Mouse (Mus musculus): ENCODE measurements at regions not wholly inside any gene's neighbourhood (a gene's known extent, or its start where the extent isn't known, plus 50 kb on each side); places are given as distances from the start of the nearest gene placed in this dataset.

- no peaks in the 10 kb centered on the region for H3K36me3 ChIP-seq (ENCODE audit: control insufficient read depth, insufficient read depth, low read length)
- H3K9ac ChIP-seq (ENCODE audit: low read depth, low read length) = no peak overlapping the region
- H3K9me3 ChIP-seq (ENCODE audit: control insufficient read depth, low read length) = no peaks in the 10 kb centered on the region
- H3K4me2 ChIP-seq = peak overlapping the region; percentile 45
- H3K27ac ChIP-seq (ENCODE audit: low read depth, low read length) = no peak overlapping the region
- H3K4me1 ChIP-seq (replicated peaks; ENCODE audit: control insufficient read depth, insufficient read depth, low read length) = peaks cover 7% of the 10 kb centered on the region
- no peak overlapping the region; the same call in 1 of the 2 replicates for H3K4me3 ChIP-seq (ENCODE audit: low read depth, low read length)
- DNase-seq (ENCODE audit: low spot score) (no peak), ATAC-seq (replicated peaks; ENCODE audit: low FRiP score) (0 out of 2 replicates have a peak, but pooled peaks have one; percentile 45)
- WGBS = 2% methylated on average over 14 of the region's 14 CpGs
- peaks cover 5% of the 10 kb centered on the region; the same call in 1 of the 2 replicates for H3K27me3 ChIP-seq (replicated peaks; ENCODE audit: control insufficient read depth, insufficient read depth, low read length)
Observed at GRCm38 (mm10) chr10:66919953-66920760, 175.8 kb upstream of the Jmjd1c start.

- Histone ChIP-seq H3K9me3 (ENCODE audit: control insufficient read depth, low read length) (no peaks in the 10 kb centered on the region), H3K4me1 (replicated peaks; ENCODE audit: control insufficient read depth, insufficient read depth, low read length) (peaks cover 7% of the 10 kb centered on the region), H3K27me3 (replicated peaks; ENCODE audit: control insufficient read depth, insufficient read depth, low read length) (peaks cover 5% of the 10 kb centered on the region; the same call in 1 of the 2 replicates), H3K9ac (ENCODE audit: low read depth, low read length) (no peak overlapping the region), H3K27ac (ENCODE audit: low read depth, low read length) (peak overlapping the region; percentile 2; the same call in 1 of the 2 replicates), H3K36me3 (ENCODE audit: control insufficient read depth, insufficient read depth, low read length) (no peaks in the 10 kb centered on the region), H3K4me3 (ENCODE audit: low read depth, low read length) (no peak overlapping the region; the same call in 1 of the 2 replicates), H3K4me2 (peak overlapping the region; percentile 45)
- DNase-seq (ENCODE audit: low spot score) = no peak
- WGBS = 24% methylated on average over 27 of the region's 27 CpGs
- ATAC-seq (replicated peaks; ENCODE audit: low FRiP score) = peak; percentile 51
Observed at GRCm38 (mm10) chr10:66920761-66921684, 174.9 kb upstream of the Jmjd1c start.

DNA sequence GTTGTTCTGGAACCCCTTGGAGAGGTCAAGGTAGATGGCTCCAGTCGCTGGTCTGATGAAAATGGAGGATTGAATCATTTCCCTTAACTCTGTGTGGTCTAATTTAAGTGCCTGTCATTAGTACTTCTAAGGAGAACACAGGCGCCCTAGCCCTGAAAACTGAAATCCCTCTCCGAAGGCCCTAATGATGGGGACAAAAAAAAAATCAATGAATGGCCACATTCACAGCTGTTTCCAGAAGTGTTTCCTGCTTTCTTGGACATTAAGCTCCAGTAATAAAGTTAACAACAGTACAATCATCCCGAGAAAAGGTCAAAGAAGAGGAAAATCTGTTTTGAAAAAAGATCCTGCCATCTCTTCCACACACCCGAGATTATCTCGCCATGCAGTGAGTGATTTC lies 174.1 kb upstream of the Jmjd1c start:
- 44% methylated on average over 6 of the region's 6 CpGs for WGBS
- Histone ChIP-seq H3K36me3 (ENCODE audit: control insufficient read depth, insufficient read depth, low read length) (no peaks in the 10 kb centered on the region), H3K4me3 (ENCODE audit: low read depth, low read length) (no peak overlapping the region), H3K4me2 (no peak overlapping the region; the same call in 1 of the 2 replicates), H3K9me3 (ENCODE audit: control insufficient read depth, low read length) (no peaks in the 10 kb centered on the region), H3K27ac (ENCODE audit: low read depth, low read length) (no peak overlapping the region), H3K9ac (ENCODE audit: low read depth, low read length) (no peak overlapping the region), H3K4me1 (replicated peaks; ENCODE audit: control insufficient read depth, insufficient read depth, low read length) (peaks cover 7% of the 10 kb centered on the region), H3K27me3 (replicated peaks; ENCODE audit: control insufficient read depth, insufficient read depth, low read length) (peaks cover 5% of the 10 kb centered on the region; the same call in 1 of the 2 replicates)
- ATAC-seq (replicated peaks; ENCODE audit: low FRiP score) (no peak), DNase-seq (ENCODE audit: low spot score) (no peak)

GRCm38 (mm10) chr10:66922314-66922713 lies 173.6 kb upstream of the Jmjd1c start:
- H3K4me3 ChIP-seq (ENCODE audit: low read depth, low read length) = no peak overlapping the region
- no peaks in the 10 kb centered on the region for H3K36me3 ChIP-seq (ENCODE audit: control insufficient read depth, insufficient read depth, low read length)
- peaks cover 5% of the 10 kb centered on the region; the same call in 1 of the 2 replicates for H3K27me3 ChIP-seq (replicated peaks; ENCODE audit: control insufficient read depth, insufficient read depth, low read length)
- H3K9me3 ChIP-seq (ENCODE audit: control insufficient read depth, low read length) = no peaks in the 10 kb centered on the region
- DNase-seq (ENCODE audit: low spot score) = no peak
- no peak for ATAC-seq (replicated peaks; ENCODE audit: low FRiP score)
- no peak overlapping the region for H3K4me2 ChIP-seq
- no peak overlapping the region for H3K9ac ChIP-seq (ENCODE audit: low read depth, low read length)
- 33% methylated on average over 6 of the region's 6 CpGs for WGBS
- H3K4me1 ChIP-seq (replicated peaks; ENCODE audit: control insufficient read depth, insufficient read depth, low read length) = peaks cover 7% of the 10 kb centered on the region
- no peak overlapping the region for H3K27ac ChIP-seq (ENCODE audit: low read depth, low read length)

DNA sequence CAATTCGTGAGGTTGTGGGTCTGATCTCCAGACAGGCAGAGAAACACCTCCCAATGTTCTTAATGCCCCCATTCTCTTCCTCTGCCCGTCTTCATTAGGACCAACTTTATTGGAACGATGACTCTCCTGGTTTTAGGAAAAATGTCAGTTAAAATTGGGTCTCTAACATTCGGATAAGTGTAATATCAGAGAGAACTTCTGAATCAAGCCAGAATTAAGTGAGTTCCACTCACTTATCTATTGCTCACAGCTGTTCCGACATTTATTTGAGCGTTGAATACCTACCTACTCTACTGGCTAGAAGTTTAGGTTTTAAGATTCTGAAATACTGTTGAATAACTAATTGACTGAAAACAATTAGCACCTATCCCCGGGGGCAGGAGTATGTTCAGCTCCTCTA lies 172.0 kb upstream of the Jmjd1c start:
- H3K9ac ChIP-seq (ENCODE audit: low read depth, low read length) = no peak overlapping the region
- H3K36me3 ChIP-seq (ENCODE audit: control insufficient read depth, insufficient read depth, low read length) = no peaks in the 10 kb centered on the region
- no peaks in the 10 kb centered on the region for H3K9me3 ChIP-seq (ENCODE audit: control insufficient read depth, low read length)
- no peak overlapping the region for H3K27ac ChIP-seq (ENCODE audit: low read depth, low read length)
- no peak overlapping the region for H3K4me2 ChIP-seq
- ATAC-seq (replicated peaks; ENCODE audit: low FRiP score) = no peak
- peaks cover 5% of the 10 kb centered on the region; the same call in 1 of the 2 replicates for H3K27me3 ChIP-seq (replicated peaks; ENCODE audit: control insufficient read depth, insufficient read depth, low read length)
- DNase-seq (ENCODE audit: low spot score) = no peak
- H3K4me1 ChIP-seq (replicated peaks; ENCODE audit: control insufficient read depth, insufficient read depth, low read length) = peaks cover 7% of the 10 kb centered on the region
- WGBS = 76% methylated on average over 7 of the region's 7 CpGs
- H3K4me3 ChIP-seq (ENCODE audit: low read depth, low read length) = no peak overlapping the region

GRCm38 (mm10) chr10:66924418-66924817 lies 171.5 kb upstream of the Jmjd1c start:
- Histone ChIP-seq H3K4me2 (no peak overlapping the region), H3K4me1 (replicated peaks; ENCODE audit: control insufficient read depth, insufficient read depth, low read length) (peaks cover 7% of the 10 kb centered on the region), H3K9ac (ENCODE audit: low read depth, low read length) (no peak overlapping the region), H3K27ac (ENCODE audit: low read depth, low read length) (no peak overlapping the region), H3K27me3 (replicated peaks; ENCODE audit: control insufficient read depth, insufficient read depth, low read length) (peaks cover 5% of the 10 kb centered on the region; the same call in 1 of the 2 replicates), H3K36me3 (ENCODE audit: control insufficient read depth, insufficient read depth, low read length) (no peaks in the 10 kb centered on the region), H3K4me3 (ENCODE audit: low read depth, low read length) (no peak overlapping the region), H3K9me3 (ENCODE audit: control insufficient read depth, low read length) (no peaks in the 10 kb centered on the region)
- ATAC-seq (replicated peaks; ENCODE audit: low FRiP score) (no peak), DNase-seq (ENCODE audit: low spot score) (no peak)
- WGBS = 86% methylated on average over 16 of the region's 16 CpGs

DNA sequence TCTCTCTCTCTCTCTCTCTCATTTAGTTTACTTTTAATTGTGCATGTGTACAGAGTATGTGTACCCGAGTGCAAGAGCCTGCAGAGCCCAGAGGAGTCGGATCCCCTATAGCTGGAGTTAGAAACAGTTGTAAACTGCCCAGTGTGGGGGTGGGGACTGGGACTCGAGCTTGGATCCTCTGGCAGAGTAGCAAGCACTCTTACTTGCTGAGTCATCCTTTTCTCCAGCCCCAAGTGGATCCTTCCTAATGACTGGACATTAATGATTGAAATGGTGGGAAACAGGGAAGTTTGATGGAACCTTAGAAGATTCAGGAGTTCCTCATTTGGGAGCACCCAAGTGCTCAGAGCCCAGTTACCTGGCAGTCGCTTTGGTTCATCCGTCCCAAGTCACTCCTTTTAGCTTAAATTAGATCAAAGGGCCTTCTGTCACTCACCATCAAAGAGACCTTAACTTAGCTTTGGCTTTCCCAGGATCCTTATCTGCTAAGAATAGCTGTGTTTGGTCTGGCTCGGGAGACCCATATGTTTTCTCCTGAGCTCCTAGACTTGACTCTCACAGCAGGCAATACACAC lies 170.3 kb upstream of the Jmjd1c start:
- ATAC-seq (replicated peaks; ENCODE audit: low FRiP score) = no peak

GRCm38 (mm10) chr10:66927651-66928050 lies 168.3 kb upstream of the Jmjd1c start:
- no peaks in the 10 kb centered on the region for H3K4me1 ChIP-seq (replicated peaks; ENCODE audit: control insufficient read depth, insufficient read depth, low read length)
- no peak overlapping the region for H3K9ac ChIP-seq (ENCODE audit: low read depth, low read length)
- ATAC-seq (replicated peaks; ENCODE audit: low FRiP score) (no peak), DNase-seq (ENCODE audit: low spot score) (no peak)
- no peaks in the 10 kb centered on the region for H3K36me3 ChIP-seq (ENCODE audit: control insufficient read depth, insufficient read depth, low read length)
- 55% methylated on average over 2 of the region's 2 CpGs for WGBS
- no peaks in the 10 kb centered on the region for H3K9me3 ChIP-seq (ENCODE audit: control insufficient read depth, low read length)
- H3K4me3 ChIP-seq (ENCODE audit: low read depth, low read length) = no peak overlapping the region
- peaks cover 4% of the 10 kb centered on the region; the same call in 1 of the 2 replicates for H3K27me3 ChIP-seq (replicated peaks; ENCODE audit: control insufficient read depth, insufficient read depth, low read length)
- no peak overlapping the region for H3K27ac ChIP-seq (ENCODE audit: low read depth, low read length)
- H3K4me2 ChIP-seq = no peak overlapping the region

More for the DNA sequence above, 170.3 kb upstream of the Jmjd1c start:
- H3K4me3 ChIP-seq (ENCODE audit: low read depth, low read length) = no peak overlapping the region
- H3K36me3 ChIP-seq (ENCODE audit: control insufficient read depth, insufficient read depth, low read length) = no peaks in the 10 kb centered on the region
- H3K9me3 ChIP-seq (ENCODE audit: control insufficient read depth, low read length) = no peaks in the 10 kb centered on the region
- H3K4me2 ChIP-seq = no peak overlapping the region
- WGBS = 23% methylated on average over 6 of the region's 6 CpGs
- no peak overlapping the region for H3K27ac ChIP-seq (ENCODE audit: low read depth, low read length)
- no peak overlapping the region for H3K9ac ChIP-seq (ENCODE audit: low read depth, low read length)
- no peak for DNase-seq (ENCODE audit: low spot score)
- peaks cover 7% of the 10 kb centered on the region for H3K4me1 ChIP-seq (replicated peaks; ENCODE audit: control insufficient read depth, insufficient read depth, low read length)
- H3K27me3 ChIP-seq (replicated peaks; ENCODE audit: control insufficient read depth, insufficient read depth, low read length) = peaks cover 5% of the 10 kb centered on the region; the same call in 1 of the 2 replicates
